Mouse (Mus musculus): Measurements from ENCODE around the gene Lce3b. TPM values are rescaled to one million over a fixed set of nuclear protein-coding genes. Genes with fewer than 3 reads are reported as not detected.

Gene Lce3b
- polyA plus RNA-seq, 1 experiment from 2014 or later: not detected

- TF ChIP-seq CTCF (IDR thresholded peaks at IDR 0.05; ENCODE audit: low read depth): no peak
- ATAC-seq (ENCODE audit: insufficient read depth) (no peak), DNase-seq (no peak)
- no peak within 1 kb of the TSS for H3K4me3 ChIP-seq (ENCODE audit: low read depth, low read length)
- no peaks in the 10 kb centered on the region for H3K4me1 ChIP-seq (ENCODE audit: insufficient read depth)
- no peak within 1 kb of the TSS for H3K4me2 ChIP-seq
- H3K9me3 ChIP-seq (ENCODE audit: low read depth, low read length): no peaks in the 10 kb centered on the region
- WGBS: 45% methylated on average over 2 of the region's 2 CpGs
- no peaks in the 10 kb centered on the region for H3K36me3 ChIP-seq (ENCODE audit: insufficient read depth)
- H3K27me3 ChIP-seq (ENCODE audit: insufficient read depth, low read length): no peaks in the 10 kb centered on the region
- H3K27ac ChIP-seq (ENCODE audit: low read depth): no peak within 1 kb of the TSS
- no peak within 1 kb of the TSS for H3K9ac ChIP-seq
These were observed 6.6 kb upstream of the Lce3b start, which contains the start of gene Lce3a for GRCm38 (mm10) chr3:92926130-92926529. Lce3a (minus strand) TSS chr3:92926230.

DNA sequence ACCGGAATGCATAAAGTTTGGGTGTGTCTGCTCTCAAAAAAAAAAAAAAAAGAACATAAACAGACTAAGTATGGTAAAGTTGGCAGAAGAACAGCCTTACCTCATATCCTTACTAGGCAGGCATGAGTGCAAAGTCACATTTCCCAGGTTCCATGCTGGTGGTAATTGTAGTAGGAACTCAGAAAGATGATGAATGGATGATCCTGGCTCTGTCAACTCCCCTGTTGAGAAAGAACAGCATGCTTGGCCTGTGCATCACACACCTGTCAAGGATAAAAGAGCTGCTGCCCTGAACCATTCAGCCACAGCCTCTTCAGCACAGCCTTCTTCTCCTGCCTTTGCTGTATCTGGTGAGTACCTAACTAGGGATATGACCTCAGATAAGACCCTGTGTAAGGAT lies 11.4 kb downstream of the Lce3b start, which contains the start of gene Lce3c:
Gene Lce3c (plus strand): TSS at position 301 of the 400 bp plus-strand sequence.
- no peak within 1 kb of the TSS for H3K4me3 ChIP-seq (ENCODE audit: low read depth, low read length)
- no peaks in the 10 kb centered on the region for H3K4me1 ChIP-seq (ENCODE audit: insufficient read depth)
- no peaks in the 10 kb centered on the region for H3K36me3 ChIP-seq (ENCODE audit: insufficient read depth)
- H3K4me2 ChIP-seq: no peak within 1 kb of the TSS
- DNase-seq (no peak), ATAC-seq (ENCODE audit: insufficient read depth) (no peak)
- no peaks in the 10 kb centered on the region for H3K27me3 ChIP-seq (ENCODE audit: insufficient read depth, low read length)
- no peak within 1 kb of the TSS for H3K9ac ChIP-seq
- H3K9me3 ChIP-seq (ENCODE audit: low read depth, low read length): no peaks in the 10 kb centered on the region
- 79% methylated on average over 1 of the region's 1 CpGs for WGBS
- no peak for TF ChIP-seq CTCF (IDR thresholded peaks at IDR 0.05; ENCODE audit: low read depth)
- no peak within 1 kb of the TSS for H3K27ac ChIP-seq (ENCODE audit: low read depth)

DNA sequence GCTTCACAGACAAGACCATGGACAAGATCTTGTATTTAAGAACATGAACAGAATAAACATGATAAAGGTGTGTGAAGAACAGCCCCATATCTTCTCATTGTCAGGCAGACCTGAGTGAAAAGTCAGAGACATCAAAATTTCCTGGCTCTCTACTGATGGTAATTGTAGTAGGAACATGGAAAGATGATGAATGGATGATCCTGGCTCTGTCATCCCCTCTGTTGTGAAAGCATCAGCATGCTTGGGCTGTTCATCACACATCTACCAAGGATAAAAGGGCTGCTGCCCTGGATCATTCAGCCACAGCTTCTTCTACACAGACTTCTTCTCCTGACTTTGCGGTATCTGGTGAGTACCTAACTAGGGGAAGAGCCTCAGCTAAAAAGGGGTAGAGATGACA lies 24.3 kb downstream of the Lce3b start, which contains the start of gene Lce3d:
Gene Lce3d (plus strand): TSS at position 301 of the 400 bp plus-strand sequence.
- TF ChIP-seq CTCF (IDR thresholded peaks at IDR 0.05; ENCODE audit: low read depth): no peak
- no peaks in the 10 kb centered on the region for H3K36me3 ChIP-seq (ENCODE audit: insufficient read depth)
- WGBS: 79% methylated on average over 1 of the region's 1 CpGs
- no peaks in the 10 kb centered on the region for H3K4me1 ChIP-seq (ENCODE audit: insufficient read depth)
- H3K4me3 ChIP-seq (ENCODE audit: low read depth, low read length): no peak within 1 kb of the TSS
- no peaks in the 10 kb centered on the region for H3K27me3 ChIP-seq (ENCODE audit: insufficient read depth, low read length)
- DNase-seq (no peak), ATAC-seq (ENCODE audit: insufficient read depth) (no peak)
- H3K9me3 ChIP-seq (ENCODE audit: low read depth, low read length): no peaks in the 10 kb centered on the region
- no peak within 1 kb of the TSS for H3K27ac ChIP-seq (ENCODE audit: low read depth)
- H3K9ac ChIP-seq: no peak within 1 kb of the TSS
- no peak within 1 kb of the TSS for H3K4me2 ChIP-seq

DNA sequence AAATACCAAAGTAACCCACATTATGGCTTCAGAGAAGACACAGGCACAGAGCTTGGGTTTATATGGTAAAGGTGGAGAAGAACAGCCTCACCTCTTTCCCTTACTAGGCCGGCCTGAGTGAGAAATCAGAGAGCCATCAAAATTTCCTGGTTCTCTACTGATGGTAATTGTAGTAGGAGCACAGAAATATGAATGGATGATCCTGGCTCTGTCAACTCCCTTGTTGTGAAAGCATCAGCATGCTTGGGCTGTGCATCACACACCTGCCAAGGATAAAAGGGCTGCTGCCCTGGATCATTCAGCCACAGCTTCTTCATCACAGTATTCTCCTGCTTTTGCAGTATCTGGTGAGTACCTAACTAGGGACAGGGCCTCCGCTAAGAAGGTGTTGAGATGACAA lies 34.0 kb downstream of the Lce3b start, which contains the start of gene Lce3e:
Gene Lce3e (plus strand): TSS at position 301 of the 400 bp plus-strand sequence.
- H3K27ac ChIP-seq (ENCODE audit: low read depth): no peak within 1 kb of the TSS
- H3K4me2 ChIP-seq: no peak within 1 kb of the TSS
- no peaks in the 10 kb centered on the region for H3K4me1 ChIP-seq (ENCODE audit: insufficient read depth)
- H3K4me3 ChIP-seq (ENCODE audit: low read depth, low read length): no peak within 1 kb of the TSS
- ATAC-seq (ENCODE audit: insufficient read depth): no peak
- whole genome bisulfite sequencing: 81% methylated on average over 2 of the region's 2 CpGs
- no peaks in the 10 kb centered on the region for H3K9me3 ChIP-seq (ENCODE audit: low read depth, low read length)
- TF ChIP-seq CTCF (IDR thresholded peaks at IDR 0.05; ENCODE audit: low read depth): no peak
- H3K27me3 ChIP-seq (ENCODE audit: insufficient read depth, low read length): no peaks in the 10 kb centered on the region
- no peaks in the 10 kb centered on the region for H3K36me3 ChIP-seq (ENCODE audit: insufficient read depth)
- no peak within 1 kb of the TSS for H3K9ac ChIP-seq
- DNase-seq: no peak

DNA sequence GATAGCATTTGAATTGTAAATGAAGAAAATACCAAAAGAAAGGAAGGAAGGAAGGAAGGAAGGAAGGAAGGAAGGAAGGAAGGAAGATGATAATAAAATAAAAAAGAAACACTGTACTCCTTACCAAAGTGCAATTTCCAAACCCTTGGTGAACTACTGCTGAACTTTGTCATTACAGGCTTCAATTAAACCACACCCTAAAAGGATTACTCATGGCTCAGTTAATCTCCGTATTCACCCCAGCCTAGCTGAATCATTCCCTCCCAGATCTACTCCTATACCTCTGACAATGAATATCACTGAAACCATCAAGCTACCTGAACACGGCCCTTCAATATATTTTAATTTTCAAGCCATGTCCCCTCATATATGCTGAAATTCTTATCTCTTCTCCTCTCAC lies 45.7 kb downstream of the Lce3b start:
- H3K9ac ChIP-seq: no peak overlapping the region
- no peak overlapping the region for H3K4me3 ChIP-seq (ENCODE audit: low read depth, low read length)
- 58% methylated on average over 2 of the region's 2 CpGs for WGBS
- no peak for TF ChIP-seq CTCF (IDR thresholded peaks at IDR 0.05; ENCODE audit: low read depth)
- DNase-seq (no peak), ATAC-seq (ENCODE audit: insufficient read depth) (no peak)
- H3K36me3 ChIP-seq (ENCODE audit: insufficient read depth): no peaks in the 10 kb centered on the region
- no peak overlapping the region for H3K4me2 ChIP-seq
- no peaks in the 10 kb centered on the region for H3K4me1 ChIP-seq (ENCODE audit: insufficient read depth)
- no peak overlapping the region for H3K27ac ChIP-seq (ENCODE audit: low read depth)
- H3K27me3 ChIP-seq (ENCODE audit: insufficient read depth, low read length): no peaks in the 10 kb centered on the region
- no peaks in the 10 kb centered on the region for H3K9me3 ChIP-seq (ENCODE audit: low read depth, low read length)

Other genes with a start within 250 kb of the Lce3b start
- not detected in 2 replicates for gene Lce1d, start 245.8 kb upstream of the Lce3b start, polyA plus RNA-seq (2014; fragmentation: Nextera tagmentation; extraction: Ambion mirVana)
- gene Lce1e, start 223.9 kb upstream of the Lce3b start, polyA plus RNA-seq (2014; fragmentation: Nextera tagmentation; extraction: Ambion mirVana): not detected in 2 replicates
- gene Lce1f, start 212.6 kb upstream of the Lce3b start, polyA plus RNA-seq (2014; fragmentation: Nextera tagmentation; extraction: Ambion mirVana): not detected in 2 replicates
- gene Gm38119, start 193.9 kb upstream of the Lce3b start, polyA plus RNA-seq (2014; fragmentation: Nextera tagmentation; extraction: Ambion mirVana): not detected in 2 replicates
- gene Lce1g, start 180.6 kb upstream of the Lce3b start, polyA plus RNA-seq (2014; fragmentation: Nextera tagmentation; extraction: Ambion mirVana): not detected in 2 replicates
- gene Lce1h, start 167.9 kb upstream of the Lce3b start, polyA plus RNA-seq (2014; fragmentation: Nextera tagmentation; extraction: Ambion mirVana): not detected in 2 replicates
- not detected in 2 replicates for gene Lce1i, start 154.1 kb upstream of the Lce3b start, polyA plus RNA-seq (2014; fragmentation: Nextera tagmentation; extraction: Ambion mirVana)
- gene Lce1j, start 142.5 kb upstream of the Lce3b start, polyA plus RNA-seq (2014; fragmentation: Nextera tagmentation; extraction: Ambion mirVana): not detected in 2 replicates
- gene Lce1k, start 125.1 kb upstream of the Lce3b start, polyA plus RNA-seq (2014; fragmentation: Nextera tagmentation; extraction: Ambion mirVana): not detected in 2 replicates
- not detected in 2 replicates for gene Kprp, start 105.7 kb upstream of the Lce3b start, polyA plus RNA-seq (2014; fragmentation: Nextera tagmentation; extraction: Ambion mirVana)
- gene Lce1l, start 81.7 kb upstream of the Lce3b start, polyA plus RNA-seq (2014; fragmentation: Nextera tagmentation; extraction: Ambion mirVana): not detected in 2 replicates
- gene 2310050C09Rik, start 62.8 kb upstream of the Lce3b start, polyA plus RNA-seq (2014; fragmentation: Nextera tagmentation; extraction: Ambion mirVana): not detected in 2 replicates
- not detected in 2 replicates for gene Lce3a, start 6.7 kb upstream of the Lce3b start, polyA plus RNA-seq (2014; fragmentation: Nextera tagmentation; extraction: Ambion mirVana)
- not detected in 2 replicates for gene Lce3c, start 11.5 kb downstream of the Lce3b start, polyA plus RNA-seq (2014; fragmentation: Nextera tagmentation; extraction: Ambion mirVana)
- not detected in 2 replicates for gene Lce3d, start 24.4 kb downstream of the Lce3b start, polyA plus RNA-seq (2014; fragmentation: Nextera tagmentation; extraction: Ambion mirVana)
- gene Lce3e, start 34.1 kb downstream of the Lce3b start, polyA plus RNA-seq (2014; fragmentation: Nextera tagmentation; extraction: Ambion mirVana): not detected in 2 replicates
- gene Lce3f, start 59.2 kb downstream of the Lce3b start, polyA plus RNA-seq (2014; fragmentation: Nextera tagmentation; extraction: Ambion mirVana): not detected in 2 replicates
- gene Crct1, start 82.7 kb downstream of the Lce3b start, polyA plus RNA-seq (2014; fragmentation: Nextera tagmentation; extraction: Ambion mirVana): not detected in 2 replicates
- not detected in 2 replicates for gene Lce1m, start 86.1 kb downstream of the Lce3b start, polyA plus RNA-seq (2014; fragmentation: Nextera tagmentation; extraction: Ambion mirVana)
- not detected in 2 replicates for gene Gm4858, start 135.8 kb downstream of the Lce3b start, polyA plus RNA-seq (2014; fragmentation: Nextera tagmentation; extraction: Ambion mirVana)
- gene Crnn, start 211.8 kb downstream of the Lce3b start, polyA plus RNA-seq (2014; fragmentation: Nextera tagmentation; extraction: Ambion mirVana): not detected in 2 replicates